Mouse (Mus musculus): ENCODE data around the gene Thrsp. TPM values are rescaled to one million over a fixed set of nuclear protein-coding genes. Genes with fewer than 3 reads are reported as not detected.

The Thrsp gene
- total RNA-seq, 1 experiment = 0.89 TPM

GRCm38 (mm10) chr7:97420406-97420805 lies 2.9 kb upstream of the Thrsp start:
- in situ Hi-C loops (cut with MboI; ENCODE audit: low sequenced_read_pairs in 2 of 2, unreplicated experiment in 2 of 2) = no loop called here
- no peak for TF ChIP-seq MAFK (IDR thresholded peaks at IDR 0.05; ENCODE audit: insufficient read depth, low read depth, low read length)
- no peak for TF ChIP-seq ZC3H11A (IDR thresholded peaks at IDR 0.05; ENCODE audit: borderline replicate concordance, low read depth, low read length)
- TF ChIP-seq ZNF384 (IDR thresholded peaks at IDR 0.05; ENCODE audit: low read depth, low read length) = no peak
- no peak for TF ChIP-seq HCFC1 (IDR thresholded peaks at IDR 0.05; ENCODE audit: borderline replicate concordance, insufficient read depth, low read length)
- TF ChIP-seq CHD2 (IDR thresholded peaks at IDR 0.05; ENCODE audit: low read depth, low read length) = no peak

GRCm38 (mm10) chr7:97419163-97419562 lies 1.6 kb upstream of the Thrsp start:
- Histone ChIP-seq H3K9me3 (ENCODE audit: control insufficient read depth, insufficient read depth, low read depth, low read length) (no peaks in the 10 kb centered on the region), H3K27ac (ENCODE audit: insufficient read depth, low read depth, low read length, poor library complexity, severe bottlenecking) (no peak overlapping the region), H3K4me3 (ENCODE audit: insufficient read depth in 1 of 2, low read depth in 1 of 2, low read length in 2 of 2, poor library complexity in 1 of 2, severe bottlenecking in 1 of 2) (no peak overlapping the region), H3K36me3 (ENCODE audit: control insufficient read depth, insufficient read depth, low read length, poor library complexity, severe bottlenecking) (no peaks in the 10 kb centered on the region), H3K9ac (ENCODE audit: insufficient read depth, low read depth, low read length, poor library complexity, severe bottlenecking) (no peak overlapping the region), H3K4me1 (ENCODE audit: control insufficient read depth in 2 of 2, insufficient read depth in 2 of 2, low read length in 2 of 2, poor library complexity in 1 of 2) (peaks cover 2 to 9% of the 10 kb centered on the region in 2 experiments; a peak in 1 of 4 replicates)
- in situ Hi-C loops (cut with MboI; ENCODE audit: low sequenced_read_pairs in 2 of 2, unreplicated experiment in 2 of 2) = no loop called here
- TF ChIP-seq MAFK (IDR thresholded peaks at IDR 0.05; ENCODE audit: insufficient read depth, low read depth, low read length) (no peak), CHD2 (IDR thresholded peaks at IDR 0.05; ENCODE audit: low read depth, low read length) (no peak), ZC3H11A (IDR thresholded peaks at IDR 0.05; ENCODE audit: borderline replicate concordance, low read depth, low read length) (no peak), ZNF384 (IDR thresholded peaks at IDR 0.05; ENCODE audit: low read depth, low read length) (no peak), HCFC1 (IDR thresholded peaks at IDR 0.05; ENCODE audit: borderline replicate concordance, insufficient read depth, low read length) (no peak)
- no peak for DNase-seq (ENCODE audit: low read depth, low spot score)

More at GRCm38 (mm10) chr7:97420406-97420805, 2.9 kb upstream of the Thrsp start:
- H3K9me3 ChIP-seq (ENCODE audit: control insufficient read depth, insufficient read depth, low read depth, low read length) = no peaks in the 10 kb centered on the region
- no peak overlapping the region for H3K27ac ChIP-seq (ENCODE audit: insufficient read depth, low read depth, low read length, poor library complexity, severe bottlenecking)
- no peak overlapping the region for H3K9ac ChIP-seq (ENCODE audit: insufficient read depth, low read depth, low read length, poor library complexity, severe bottlenecking)
- no peaks in the 10 kb centered on the region for H3K36me3 ChIP-seq (ENCODE audit: control insufficient read depth, insufficient read depth, low read length, poor library complexity, severe bottlenecking)
- peaks cover 0 to 7% of the 10 kb centered on the region in 2 experiments; a peak in 1 of 4 replicates for H3K4me1 ChIP-seq (ENCODE audit: control insufficient read depth in 2 of 2, insufficient read depth in 2 of 2, low read length in 2 of 2, poor library complexity in 1 of 2)
- DNase-seq (ENCODE audit: low read depth, low spot score) = no peak
- H3K4me3 ChIP-seq (ENCODE audit: insufficient read depth in 1 of 2, low read depth in 1 of 2, low read length in 2 of 2, poor library complexity in 1 of 2, severe bottlenecking in 1 of 2) = no peak overlapping the region

GRCm38 (mm10) chr7:97418717-97419116 lies 1.2 kb upstream of the Thrsp start:
- TF ChIP-seq HCFC1 (IDR thresholded peaks at IDR 0.05; ENCODE audit: borderline replicate concordance, insufficient read depth, low read length) (no peak), MAFK (IDR thresholded peaks at IDR 0.05; ENCODE audit: insufficient read depth, low read depth, low read length) (no peak), CHD2 (IDR thresholded peaks at IDR 0.05; ENCODE audit: low read depth, low read length) (no peak), ZC3H11A (IDR thresholded peaks at IDR 0.05; ENCODE audit: borderline replicate concordance, low read depth, low read length) (no peak), ZNF384 (IDR thresholded peaks at IDR 0.05; ENCODE audit: low read depth, low read length) (no peak)
- no peaks in the 10 kb centered on the region for H3K9me3 ChIP-seq (ENCODE audit: control insufficient read depth, insufficient read depth, low read depth, low read length)
- in situ Hi-C loops (cut with MboI; ENCODE audit: low sequenced_read_pairs in 2 of 2, unreplicated experiment in 2 of 2) = no loop called here
- H3K27ac ChIP-seq (ENCODE audit: insufficient read depth, low read depth, low read length, poor library complexity, severe bottlenecking) = no peak overlapping the region
- H3K9ac ChIP-seq (ENCODE audit: insufficient read depth, low read depth, low read length, poor library complexity, severe bottlenecking) = no peak overlapping the region
- H3K4me1 ChIP-seq (ENCODE audit: control insufficient read depth in 2 of 2, insufficient read depth in 2 of 2, low read length in 2 of 2, poor library complexity in 1 of 2) = peaks cover 2 to 11% of the 10 kb centered on the region in 2 experiments; a peak in 1 of 4 replicates
- no peak overlapping the region for H3K4me3 ChIP-seq (ENCODE audit: insufficient read depth in 1 of 2, low read depth in 1 of 2, low read length in 2 of 2, poor library complexity in 1 of 2, severe bottlenecking in 1 of 2)
- H3K36me3 ChIP-seq (ENCODE audit: control insufficient read depth, insufficient read depth, low read length, poor library complexity, severe bottlenecking) = no peaks in the 10 kb centered on the region
- no peak for DNase-seq (ENCODE audit: low read depth, low spot score)

GRCm38 (mm10) chr7:97416473-97416872 lies 1.1 kb downstream of the Thrsp start:
- H3K9ac ChIP-seq (ENCODE audit: insufficient read depth, low read depth, low read length, poor library complexity, severe bottlenecking) = no peak overlapping the region
- H3K4me3 ChIP-seq (ENCODE audit: insufficient read depth in 1 of 2, low read depth in 1 of 2, low read length in 2 of 2, poor library complexity in 1 of 2, severe bottlenecking in 1 of 2) = no peak overlapping the region
- TF ChIP-seq HCFC1 (IDR thresholded peaks at IDR 0.05; ENCODE audit: borderline replicate concordance, insufficient read depth, low read length) (no peak), ZC3H11A (IDR thresholded peaks at IDR 0.05; ENCODE audit: borderline replicate concordance, low read depth, low read length) (no peak)
- in situ Hi-C loops (cut with MboI; ENCODE audit: low sequenced_read_pairs in 2 of 2, unreplicated experiment in 2 of 2) = no loop called here
- H3K27ac ChIP-seq (ENCODE audit: insufficient read depth, low read depth, low read length, poor library complexity, severe bottlenecking) = no peak overlapping the region
- DNase-seq (ENCODE audit: low read depth, low spot score) = no peak
- no peaks in the 10 kb centered on the region for H3K9me3 ChIP-seq (ENCODE audit: control insufficient read depth, insufficient read depth, low read depth, low read length)
- peaks cover 2 to 11% of the 10 kb centered on the region in 2 experiments; a peak in 1 of 4 replicates for H3K4me1 ChIP-seq (ENCODE audit: control insufficient read depth in 2 of 2, insufficient read depth in 2 of 2, low read length in 2 of 2, poor library complexity in 1 of 2)
- H3K36me3 ChIP-seq (ENCODE audit: control insufficient read depth, insufficient read depth, low read length, poor library complexity, severe bottlenecking) = no peaks in the 10 kb centered on the region
